Mouse (Mus musculus): ENCODE measurements around the gene Atp2c2.
A peak's percentile ranks its signal among the peaks of the same experiment; 100 is the strongest.

Gene Atp2c2

GRCm38 (mm10) chr8:119743291-119744026, 43.6 kb downstream of the Atp2c2 start:
- no peak for DNase-seq

GRCm38 (mm10) chr8:119744604-119745003, 44.8 kb downstream of the Atp2c2 start:
- DNase-seq, result no peak

GRCm38 (mm10) chr8:119755238-119756146, 55.7 kb downstream of the Atp2c2 start:
- DNase-seq, result no peak

GRCm38 (mm10) chr8:119756147-119756461, 56.3 kb downstream of the Atp2c2 start:
- no peak for DNase-seq

- DNase-seq, result no peak
These were observed 56.7 kb downstream of the Atp2c2 start for GRCm38 (mm10) chr8:119756538-119756937.

GRCm38 (mm10) chr8:119761692-119762091, 61.9 kb downstream of the Atp2c2 start:
- no peak for DNase-seq

GRCm38 (mm10) chr8:119762226-119763220, 62.7 kb downstream of the Atp2c2 start:
- DNase-seq, result no peak

- no peak for DNase-seq
These were observed 65.5 kb downstream of the Atp2c2 start for GRCm38 (mm10) chr8:119765311-119765710.

- DNase-seq, result no peak
These were observed 66.1 kb downstream of the Atp2c2 start for GRCm38 (mm10) chr8:119765761-119766444.

- DNase-seq, result no peak
These were observed 76.9 kb downstream of the Atp2c2 start for GRCm38 (mm10) chr8:119776668-119777245.

GRCm38 (mm10) chr8:119777765-119778164, 78.0 kb downstream of the Atp2c2 start:
- DNase-seq, result no peak

GRCm38 (mm10) chr8:119778263-119778662, 78.5 kb downstream of the Atp2c2 start, which contains the start of gene Tldc1:
Gene Tldc1, minus strand, starts transcription at chr8:119778416.
- DNase-seq, result peak; percentile 99

- DNase-seq, result peak; percentile 87
These were observed 79.4 kb downstream of the Atp2c2 start for GRCm38 (mm10) chr8:119779013-119779737.

GRCm38 (mm10) chr8:119780402-119781049, 80.7 kb downstream of the Atp2c2 start:
- no peak for DNase-seq

GRCm38 (mm10) chr8:119781086-119781840, 81.5 kb downstream of the Atp2c2 start:
- no peak for DNase-seq

- peak; percentile 68 for DNase-seq
These were observed 82.9 kb downstream of the Atp2c2 start for GRCm38 (mm10) chr8:119782715-119783114.

GRCm38 (mm10) chr8:119783579-119783978, 83.8 kb downstream of the Atp2c2 start:
- DNase-seq, result no peak

GRCm38 (mm10) chr8:119784141-119784574, 84.3 kb downstream of the Atp2c2 start:
- DNase-seq, result no peak

GRCm38 (mm10) chr8:119784676-119785075, 84.9 kb downstream of the Atp2c2 start:
- no peak for DNase-seq

Measured in right cerebral cortex, adult 18-20 months (tissue).